Mouse (Mus musculus): ENCODE data around the gene Trp53rkb.

DNA sequence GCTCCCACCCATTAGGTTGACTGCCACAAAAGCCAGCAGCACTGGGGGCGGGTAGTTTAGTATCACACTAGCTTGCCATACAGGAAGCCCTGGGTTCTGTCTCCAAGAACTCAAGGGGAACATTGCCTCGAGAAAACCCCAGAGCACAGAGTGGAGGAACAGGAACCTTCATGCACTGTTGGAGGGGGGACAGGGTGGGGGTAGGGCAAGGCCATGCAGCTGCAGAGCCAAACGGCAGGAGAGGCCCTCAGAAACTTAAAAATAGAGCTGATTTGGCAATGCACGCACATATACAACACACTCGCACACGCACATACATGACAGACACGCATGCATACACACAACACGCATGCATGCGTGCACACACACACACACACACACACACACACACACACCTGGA lies 46.5 kb upstream of the Trp53rkb start:
- TF ChIP-seq CTCF (conservative IDR thresholded peaks at IDR 0.05; ENCODE audit: insufficient read depth, insufficient read length, low read depth, low read length) (no peak), POLR2A (IDR thresholded peaks at IDR 0.05; ENCODE audit: low read depth, low read length) (no peak)
